Mouse (Mus musculus): Measurements from ENCODE around the gene Psph. TPM values are rescaled to one million over a fixed set of nuclear protein-coding genes. Genes with fewer than 3 reads are reported as not detected.
"Not testable (repeated sequence)": the region's sequence is repeated elsewhere in the genome, so short reads cannot be mapped to it uniquely, and the experiment has no call there.

The Psph gene
- 25.3 and 26.7 TPM in 2 replicates for total RNA-seq (2021)
- long read RNA-seq, experiment 1, transcript Psph-201 (8 exons, 1,733 nt): major isoform, 24 of 87 reads
- long read RNA-seq, experiment 1, partial matches to known transcripts: 46 of 87 reads
- long read RNA-seq, experiment 1, other reads (novel, unspliced or antisense): 17 of 87 reads
- long read RNA-seq, experiment 2, transcript Psph-201 (8 exons, 1,733 nt): major isoform, 13 of 57 reads
- long read RNA-seq, experiment 2, partial matches to known transcripts: 30 of 57 reads
- long read RNA-seq, experiment 2, other reads (novel, unspliced or antisense): 14 of 57 reads

DNA sequence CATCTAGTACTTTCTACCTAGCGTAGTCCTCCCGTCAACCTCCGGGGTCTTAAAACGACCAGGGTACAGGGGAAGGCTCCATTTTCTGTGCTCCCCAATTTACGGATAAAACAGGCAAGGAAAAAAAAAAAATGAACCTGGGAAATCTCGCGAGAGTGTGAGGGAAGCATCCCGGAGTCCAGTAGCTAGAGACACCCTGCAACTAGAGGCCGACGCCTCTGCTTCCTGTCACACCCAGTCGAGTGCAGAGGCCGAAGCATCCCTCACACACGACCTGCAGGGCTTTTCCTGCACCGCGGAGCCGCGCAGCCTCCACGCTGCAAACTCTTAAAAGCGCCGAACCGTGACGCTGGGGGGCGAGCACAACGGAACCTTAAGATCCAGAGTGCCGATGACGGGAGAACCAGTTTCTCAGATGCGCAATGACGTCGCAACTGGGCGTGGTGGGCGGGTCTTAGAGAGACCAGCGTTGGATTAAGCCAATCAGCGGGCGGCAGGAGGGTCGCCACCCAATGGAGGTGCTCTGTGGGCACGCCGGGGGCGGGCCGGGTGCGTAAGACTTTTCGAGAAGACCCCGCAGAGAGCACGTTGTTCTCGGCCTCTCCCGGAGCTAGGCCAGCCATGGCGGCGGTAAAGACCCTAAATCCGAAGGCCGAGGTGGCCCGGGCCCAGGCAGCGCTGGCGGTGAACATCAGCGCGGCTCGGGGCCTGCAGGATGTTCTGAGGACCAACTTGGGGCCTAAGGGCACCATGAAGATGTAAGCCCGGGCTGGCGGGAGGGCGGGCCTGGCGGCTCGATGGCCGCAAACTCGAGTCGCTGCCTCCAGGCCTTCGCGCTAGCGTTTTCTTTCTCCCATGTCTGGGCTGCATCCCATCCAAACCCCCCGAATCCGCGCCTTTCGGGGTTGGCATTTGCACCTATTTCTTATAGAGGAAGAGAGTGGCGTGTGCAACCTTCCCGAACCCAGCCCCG lies at the start of gene Psph:
Gene Psph (minus strand): TSS at position 632 of the 973 bp plus-strand sequence.
- DNase-seq: peak; percentile 98

- DNase-seq: not testable (repeated sequence)
Measured at GRCm38 (mm10) chr5:129790591-129790990, 3.3 kb upstream of the Psph start.

DNA sequence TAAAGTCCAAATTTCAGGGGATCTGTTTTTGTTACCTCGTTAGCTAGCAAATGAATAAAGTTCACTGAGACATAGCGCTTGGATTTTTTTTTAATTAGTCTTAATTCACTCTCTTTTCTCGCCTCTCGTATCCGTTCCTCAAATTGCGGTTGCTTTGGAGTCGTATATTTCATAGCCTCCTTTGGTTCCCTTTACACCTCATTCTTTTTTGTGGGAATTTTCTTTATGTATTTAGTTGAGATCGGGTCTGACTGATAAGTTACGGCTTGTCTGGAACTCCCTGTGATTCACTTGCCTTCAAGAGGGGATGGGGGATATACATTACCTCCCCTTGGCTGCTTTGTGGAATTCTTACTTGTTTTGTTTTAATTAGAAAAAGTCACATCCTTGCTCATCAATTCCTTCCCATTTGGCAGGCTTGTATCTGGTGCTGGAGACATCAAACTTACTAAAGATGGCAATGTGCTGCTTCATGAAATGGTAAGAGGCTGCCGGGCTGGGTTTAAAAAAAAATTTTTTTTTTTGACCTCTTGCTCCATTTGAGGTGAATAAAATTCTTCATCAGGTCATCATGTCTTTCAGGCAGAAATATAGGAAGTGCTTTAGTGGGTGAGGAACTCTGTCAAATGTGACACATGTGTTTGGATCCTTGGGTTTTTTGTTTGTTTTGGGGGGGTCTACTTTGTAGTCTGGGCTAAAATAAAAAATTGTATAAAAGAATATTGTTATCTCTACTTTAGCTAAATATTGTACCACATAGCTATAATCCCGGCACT lies 757 bp upstream of the Psph start:
- DNase-seq: no peak

GRCm38 (mm10) chr5:129786161-129786560 lies 1.1 kb downstream of the Psph start:
- no peak for DNase-seq

- DNase-seq: no peak
Measured at GRCm38 (mm10) chr5:129785235-129785870, 1.9 kb downstream of the Psph start.

- peak; percentile 48 for DNase-seq
Measured at GRCm38 (mm10) chr5:129782211-129782610, 5.0 kb downstream of the Psph start.

GRCm38 (mm10) chr5:129780131-129780530 lies 7.1 kb downstream of the Psph start:
- no peak for DNase-seq

DNA sequence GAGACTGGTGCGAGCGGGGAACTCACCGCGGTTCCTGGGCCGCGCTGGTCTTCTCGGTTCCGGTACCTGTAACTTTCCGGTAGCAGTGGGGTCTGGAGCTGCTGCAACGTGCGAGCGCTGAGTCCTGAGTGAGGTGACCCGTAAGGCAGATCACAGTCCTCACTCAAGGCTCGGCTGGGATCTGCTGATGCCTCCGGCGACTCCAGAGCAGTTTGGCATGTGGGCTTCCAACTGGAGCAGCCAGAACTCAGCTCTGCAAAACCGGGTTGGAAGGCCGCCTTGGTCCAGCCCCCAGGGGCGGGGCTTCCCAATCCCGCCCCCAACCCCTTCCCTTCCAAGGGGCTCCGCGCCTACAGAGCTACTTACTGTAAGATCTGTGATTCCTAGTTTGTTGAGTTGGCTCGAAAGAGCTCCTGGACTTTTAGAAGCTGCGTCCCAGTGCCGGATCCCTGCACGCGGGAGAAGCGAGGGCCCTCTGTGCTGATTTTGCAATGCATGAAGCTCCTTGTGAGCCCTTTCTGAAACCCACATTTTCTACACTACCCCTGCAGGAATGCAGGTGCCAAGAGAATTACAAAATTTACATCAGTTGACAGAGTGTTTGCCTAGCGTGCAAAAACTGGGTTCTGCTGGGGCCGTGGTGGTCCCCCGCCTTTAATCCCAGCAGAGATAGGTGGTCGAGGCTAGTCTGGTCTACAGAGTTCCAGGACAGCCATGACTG lies 8.1 kb downstream of the Psph start:
- peak; percentile 90 for DNase-seq

DNA sequence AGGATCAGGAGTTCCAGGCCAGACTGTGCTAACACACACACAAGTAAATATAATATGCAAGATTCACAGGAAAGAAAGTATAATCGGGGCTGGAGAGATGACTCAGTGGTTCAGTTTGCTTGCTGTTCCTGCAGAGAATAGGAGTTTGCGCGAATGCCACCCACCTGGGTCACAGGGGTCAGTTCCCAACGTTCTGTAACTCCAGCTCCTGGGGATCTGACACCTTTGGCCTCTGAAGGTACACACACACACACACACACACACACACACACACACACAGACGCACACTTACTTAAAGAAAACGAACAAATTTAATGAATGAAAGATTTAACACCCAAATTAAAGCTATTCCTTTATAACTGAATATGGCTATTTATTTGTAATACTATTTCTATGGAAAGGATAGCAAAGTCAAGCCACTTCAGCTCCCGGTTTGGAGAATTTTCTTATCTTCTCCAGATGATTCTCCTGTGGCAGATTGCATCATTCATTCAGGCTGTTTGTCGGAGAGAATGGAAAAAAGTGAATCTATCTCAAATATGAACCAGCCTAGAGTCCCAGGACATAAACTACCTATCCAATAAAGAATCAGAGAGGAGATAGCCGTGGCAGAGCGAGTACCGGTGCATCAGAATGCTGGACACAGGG lies 8.8 kb downstream of the Psph start:
- DNase-seq: no peak

DNA sequence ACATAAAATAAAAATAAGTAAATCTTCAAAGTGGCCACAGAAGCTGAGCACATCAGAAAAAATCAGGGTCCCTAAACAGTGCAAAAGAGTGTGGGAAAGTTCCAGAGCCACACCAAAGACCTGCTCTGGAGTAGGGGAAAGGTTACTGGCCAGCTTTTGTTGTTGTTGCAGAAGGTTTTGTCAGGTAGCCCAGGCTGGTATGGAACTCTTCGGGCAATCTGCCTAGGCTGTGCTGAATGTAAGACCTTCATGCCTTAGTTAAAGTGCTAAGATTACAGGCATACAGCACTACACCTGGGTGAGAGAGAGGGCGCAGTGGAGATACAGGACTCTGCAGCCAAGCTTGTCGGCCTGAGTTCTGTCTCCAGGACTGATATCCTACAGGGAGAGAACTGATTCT lies 12.6 kb downstream of the Psph start:
- no peak for DNase-seq

DNA sequence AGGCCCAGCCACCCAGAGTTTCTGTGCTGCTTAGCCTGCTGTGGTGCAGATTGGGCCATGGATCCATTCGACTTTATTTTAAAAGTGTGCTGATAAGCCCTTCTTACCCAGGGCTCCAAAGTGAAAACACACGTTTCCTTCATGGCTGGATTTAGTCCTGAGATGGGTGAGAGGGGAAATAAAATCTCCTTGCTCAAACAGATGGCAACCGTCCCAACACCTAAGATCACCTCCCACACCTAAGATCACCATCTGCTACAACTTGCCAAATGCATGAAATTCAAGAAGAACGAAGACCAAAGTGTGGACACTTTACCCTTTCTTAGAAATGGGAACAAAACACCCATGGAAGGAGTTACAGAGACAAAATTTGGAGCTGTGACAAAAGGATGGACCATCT lies 13.9 kb downstream of the Psph start:
- DNase-seq: not testable (repeated sequence)

- no peak for DNase-seq
Measured at GRCm38 (mm10) chr5:129772433-129772832, 14.8 kb downstream of the Psph start.

GRCm38 (mm10) chr5:129770443-129771355 lies 16.6 kb downstream of the Psph start:
- peak; percentile 18 for DNase-seq

DNA sequence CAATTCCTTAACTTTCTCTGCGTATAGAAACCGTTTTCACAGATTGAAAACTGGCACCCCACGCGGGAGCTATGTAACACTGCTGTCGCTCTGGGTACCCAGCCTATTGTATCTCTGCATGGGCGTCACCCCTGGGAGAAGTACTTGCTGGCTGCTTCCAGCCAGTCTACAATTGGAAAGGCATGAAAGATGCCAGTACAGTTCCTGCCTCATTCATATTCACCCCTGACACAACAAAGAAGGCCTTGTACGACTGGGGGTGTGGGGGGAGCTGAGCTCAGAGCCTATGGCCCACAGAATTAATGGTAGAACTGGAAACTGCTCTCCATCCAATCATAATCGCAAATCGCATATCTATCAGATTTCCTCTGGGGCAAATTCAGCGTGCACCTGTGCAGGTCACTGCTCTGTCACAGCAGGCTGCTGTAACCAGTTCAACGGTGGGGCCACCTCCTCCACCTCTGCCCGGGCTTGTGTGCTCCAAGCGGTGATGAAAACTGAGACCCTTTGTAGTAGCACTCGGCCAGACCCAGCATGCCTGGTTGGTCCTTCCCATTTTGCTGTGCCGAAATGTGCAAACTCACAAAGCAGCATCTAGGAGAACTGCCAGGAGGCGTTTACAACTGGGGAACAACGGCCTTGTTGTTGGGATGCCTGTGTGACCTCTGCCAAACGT lies 25.2 kb downstream of the Psph start:
- DNase-seq: no peak

DNA sequence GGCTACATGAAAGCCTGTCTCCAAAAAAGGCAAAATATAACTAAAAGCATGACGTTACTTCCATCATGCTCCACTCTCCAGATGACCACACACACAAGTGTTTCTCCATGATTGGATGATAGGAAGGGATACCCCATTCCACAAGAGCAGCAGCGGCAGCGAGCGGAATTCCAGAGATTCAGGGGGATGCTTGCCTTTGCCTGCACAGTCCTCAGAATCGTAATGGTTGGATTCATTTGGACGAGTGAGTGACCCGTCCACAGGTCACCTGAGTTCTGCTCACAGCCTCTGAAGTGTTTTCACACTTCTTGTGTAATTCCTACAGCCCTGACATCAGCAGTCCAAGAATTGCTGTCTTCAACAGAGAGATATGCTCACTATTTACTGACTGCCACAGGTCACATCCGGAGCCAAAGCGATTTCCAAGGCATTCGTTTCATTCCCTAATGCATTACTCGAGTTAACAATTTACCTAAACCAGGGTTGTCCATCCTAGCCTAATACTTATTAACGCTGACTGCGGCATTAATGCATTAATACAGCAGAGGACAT lies 27.2 kb downstream of the Psph start:
- DNase-seq: no peak

- no peak for DNase-seq
Measured at GRCm38 (mm10) chr5:129756886-129757285, 30.4 kb downstream of the Psph start.

DNA sequence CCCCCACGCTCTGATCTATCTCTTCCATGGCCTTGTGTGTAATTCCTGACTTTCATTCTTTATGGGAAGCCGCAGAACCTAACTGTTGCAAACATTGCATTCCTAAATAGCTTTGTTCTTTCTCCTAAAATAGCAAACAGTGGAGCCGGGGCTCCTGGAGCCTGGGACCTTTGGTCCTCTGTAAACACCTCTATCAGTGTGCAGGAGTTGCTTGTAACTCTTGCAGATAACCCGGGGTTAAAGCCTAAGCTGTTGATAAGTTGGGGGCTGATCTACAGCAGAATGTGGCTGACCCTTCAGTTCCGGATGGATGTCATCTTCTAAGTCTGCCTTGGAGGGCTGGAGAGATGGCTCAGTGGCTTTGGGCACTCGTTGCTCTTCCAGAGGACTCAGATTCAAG lies 43.2 kb downstream of the Psph start:
- no peak for DNase-seq

- DNase-seq: no peak
Measured at GRCm38 (mm10) chr5:129742903-129743488, 44.3 kb downstream of the Psph start.
